Mouse (Mus musculus): ENCODE results near the gene Srrd. TPM values are rescaled to one million over a fixed set of nuclear protein-coding genes. Genes with fewer than 3 reads are reported as not detected.
"Not testable (repeated sequence)": the region's sequence is repeated elsewhere in the genome, so short reads cannot be mapped to it uniquely, and the experiment has no call there.

The Srrd gene
- polyA plus RNA-seq, 1 experiment from 2014 or later, result 51.5 TPM

DNA sequence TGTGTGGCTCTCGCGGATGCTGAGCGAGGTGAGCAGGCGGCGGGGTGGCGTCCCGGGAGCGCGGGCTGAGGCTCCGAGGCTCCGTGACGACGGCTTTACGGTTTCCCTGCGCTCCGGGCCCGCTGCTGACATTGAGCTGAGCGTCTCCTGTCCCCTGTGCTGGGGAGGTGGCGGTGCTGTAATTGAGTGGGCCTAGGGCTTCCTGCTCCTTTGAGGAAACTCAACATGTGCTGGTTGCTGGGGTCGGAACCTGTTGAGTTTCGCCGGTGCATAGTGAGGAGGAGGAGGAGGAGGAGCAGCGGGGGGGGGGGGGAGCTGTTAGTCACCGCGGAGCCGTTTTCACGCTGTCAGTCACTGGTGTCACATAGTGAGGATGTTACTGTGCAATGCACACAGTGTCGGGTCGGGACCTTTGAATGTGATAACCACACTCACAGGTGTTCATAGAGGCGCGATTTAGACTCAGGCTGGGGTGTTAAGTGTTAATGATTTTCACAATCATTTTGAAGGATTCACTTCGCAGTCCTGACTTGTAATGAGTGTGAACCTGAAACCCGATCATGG is 16.3 kb downstream of the Srrd start:
- Histone ChIP-seq H3K9me3 (no peaks in the 10 kb centered on the region), H3K4me1 (peaks cover 26% of the 10 kb centered on the region), H3K27ac (no peak overlapping the region), H3K36me3 (peaks cover 41% of the 10 kb centered on the region), H3K4me2 (replicated peaks) (peak overlapping the region; percentile 83), H3K27me3 (no peaks in the 10 kb centered on the region), H3K4me3 (peak overlapping the region; percentile 95), H3K9ac (peak overlapping the region; percentile 82)
- peak; percentile 51 for ATAC-seq (ENCODE audit: low FRiP score, low read depth)
- WGBS, result under 1% methylated on average over 32 of the region's 33 CpGs

DNA sequence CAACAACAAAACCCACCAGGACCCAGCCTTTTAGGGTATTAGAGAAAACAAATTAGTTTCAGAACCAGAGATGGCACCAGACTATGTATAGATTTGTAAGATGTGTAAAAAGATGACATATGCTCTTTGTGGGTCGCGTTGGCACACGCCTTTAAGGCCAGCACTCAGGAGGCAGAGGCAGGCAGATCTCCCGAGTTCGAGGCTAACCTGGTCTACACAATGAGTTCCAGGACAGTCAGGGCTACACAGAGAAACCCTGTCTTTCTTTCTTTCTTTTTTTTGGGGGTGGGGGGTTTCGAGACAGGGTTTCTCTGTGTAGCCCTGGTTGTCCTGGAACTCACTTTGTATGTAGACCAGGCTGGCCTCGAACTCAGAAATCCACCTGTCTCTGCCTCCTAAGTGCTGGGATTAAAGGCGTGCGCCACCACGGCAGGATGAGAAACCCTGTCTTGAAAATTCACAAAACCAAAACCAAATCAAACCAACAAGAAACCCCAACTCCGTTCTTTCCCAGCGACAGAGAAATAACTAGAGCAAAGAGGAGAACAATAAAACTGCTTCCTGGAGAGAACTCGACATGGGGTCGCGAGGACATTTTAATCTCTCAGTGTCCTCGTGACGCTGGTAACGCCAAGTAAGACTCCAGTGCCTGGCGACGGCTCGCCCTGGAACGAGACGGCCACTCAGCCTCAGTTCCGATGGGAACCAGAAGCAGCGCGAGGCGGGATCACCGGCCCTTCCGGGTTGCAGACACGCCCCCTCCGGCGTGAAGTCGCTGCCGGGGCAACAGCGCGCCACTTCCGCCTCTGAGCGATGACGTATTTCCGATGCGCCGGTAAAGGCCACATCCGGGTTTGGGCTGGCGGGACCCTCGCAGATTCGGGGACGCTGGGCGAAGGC is 17.0 kb downstream of the Srrd start, which contains the start of gene Tfip11:
Gene Tfip11, plus strand, starts transcription at position 813 of the 900 bp plus-strand sequence.
- peak within 1 kb of the TSS; percentile 39; the same call in 1 of the 2 replicates for H3K27ac ChIP-seq

DNA sequence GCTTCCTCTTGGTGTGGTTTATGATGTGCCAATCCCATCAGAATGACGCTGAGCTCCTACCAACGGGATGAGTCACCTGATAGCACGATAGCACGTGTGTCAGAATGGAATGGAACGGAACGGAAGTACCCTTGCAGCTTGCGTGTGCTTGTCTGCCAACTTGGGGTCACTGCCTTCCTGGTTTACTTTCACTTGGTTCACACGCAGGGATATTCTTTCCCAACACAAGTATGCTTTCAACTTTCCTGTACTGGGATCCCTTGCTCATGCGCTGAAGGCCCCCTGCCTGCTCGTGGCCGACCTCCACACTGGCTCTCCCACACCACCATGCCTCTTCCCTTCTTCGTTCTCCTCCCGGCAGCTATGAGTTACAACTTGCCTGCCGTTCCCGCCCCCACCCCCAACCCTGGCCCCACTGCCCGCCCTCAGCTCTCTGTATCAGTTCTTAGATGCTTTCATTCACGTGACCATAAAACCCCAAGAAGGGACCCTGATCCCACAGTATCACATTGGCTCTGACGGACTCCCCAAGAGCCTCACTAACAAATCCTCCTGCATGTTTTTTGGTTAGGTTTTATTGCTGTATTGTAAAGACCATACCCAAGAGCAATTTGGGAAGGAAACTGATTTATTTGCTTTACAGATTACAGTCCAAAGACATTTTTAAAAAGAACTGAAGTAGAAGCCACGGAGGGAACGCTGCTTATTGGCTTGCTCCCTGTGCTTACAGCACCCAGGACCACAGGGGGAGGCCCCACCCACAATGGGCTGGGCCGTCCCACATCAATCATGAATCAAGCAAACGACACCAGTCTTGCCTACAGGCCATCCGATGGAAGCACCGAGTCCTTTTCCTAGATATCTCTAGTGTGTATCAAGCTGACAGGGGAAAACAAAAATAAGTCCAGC is 17.9 kb downstream of the Srrd start:
- Histone ChIP-seq H3K4me1 (peaks cover 26% of the 10 kb centered on the region), H3K27me3 (no peaks in the 10 kb centered on the region), H3K4me2 (replicated peaks) (peak overlapping the region; percentile 83), H3K36me3 (peaks cover 25% of the 10 kb centered on the region), H3K9ac (no peak overlapping the region), H3K4me3 (peak overlapping the region; percentile 95), H3K9me3 (no peaks in the 10 kb centered on the region), H3K27ac (no peak overlapping the region; the same call in 1 of the 2 replicates)
- peak; percentile 48; the same call in 1 of the 2 replicates for ATAC-seq (ENCODE audit: low FRiP score, low read depth)
- whole genome bisulfite sequencing, result 23% methylated on average over 24 of the region's 24 CpGs

More for the DNA sequence above, 17.0 kb downstream of the Srrd start, which contains the start of gene Tfip11:
- WGBS, result 8% methylated on average over 48 of the region's 48 CpGs
- Histone ChIP-seq H3K4me3 (peak within 1 kb of the TSS; percentile 95), H3K27me3 (no peaks in the 10 kb centered on the region), H3K4me2 (replicated peaks) (peak within 1 kb of the TSS; percentile 83), H3K4me1 (peaks cover 26% of the 10 kb centered on the region), H3K9ac (peak within 1 kb of the TSS; percentile 82), H3K9me3 (no peaks in the 10 kb centered on the region), H3K36me3 (peaks cover 34% of the 10 kb centered on the region)
- peak; percentile 90 for ATAC-seq (ENCODE audit: low FRiP score, low read depth)

DNA sequence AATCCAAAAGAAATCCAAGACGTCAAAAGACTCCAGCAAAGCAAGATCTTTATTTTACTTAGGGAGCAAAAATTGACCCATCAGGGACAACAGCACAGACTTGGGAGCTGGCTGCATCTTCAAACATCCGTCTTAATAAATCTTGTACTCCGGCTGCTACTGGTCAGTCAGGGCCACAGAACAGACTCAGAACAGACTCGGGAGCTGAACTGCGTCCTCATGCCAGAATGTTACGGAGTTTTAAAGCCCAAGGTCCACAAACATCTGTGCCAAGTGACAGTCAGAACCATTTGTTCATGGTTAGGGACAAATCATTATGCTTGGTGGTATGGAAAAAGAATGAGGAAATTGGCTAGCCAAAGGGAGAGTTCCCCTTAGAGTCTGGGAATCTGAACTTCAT is 19.6 kb downstream of the Srrd start:
- H3K4me3 ChIP-seq, result no peak overlapping the region
- H3K4me2 ChIP-seq (replicated peaks), result no peak overlapping the region
- ATAC-seq (ENCODE audit: low FRiP score, low read depth), result no peak
- WGBS, result 86% methylated on average over 6 of the region's 6 CpGs
- no peak overlapping the region for H3K9ac ChIP-seq
- H3K27me3 ChIP-seq, result no peaks in the 10 kb centered on the region
- peaks cover 26% of the 10 kb centered on the region for H3K4me1 ChIP-seq
- no peak overlapping the region for H3K27ac ChIP-seq
- H3K36me3 ChIP-seq, result peaks cover 9% of the 10 kb centered on the region
- H3K9me3 ChIP-seq, result no peaks in the 10 kb centered on the region

DNA sequence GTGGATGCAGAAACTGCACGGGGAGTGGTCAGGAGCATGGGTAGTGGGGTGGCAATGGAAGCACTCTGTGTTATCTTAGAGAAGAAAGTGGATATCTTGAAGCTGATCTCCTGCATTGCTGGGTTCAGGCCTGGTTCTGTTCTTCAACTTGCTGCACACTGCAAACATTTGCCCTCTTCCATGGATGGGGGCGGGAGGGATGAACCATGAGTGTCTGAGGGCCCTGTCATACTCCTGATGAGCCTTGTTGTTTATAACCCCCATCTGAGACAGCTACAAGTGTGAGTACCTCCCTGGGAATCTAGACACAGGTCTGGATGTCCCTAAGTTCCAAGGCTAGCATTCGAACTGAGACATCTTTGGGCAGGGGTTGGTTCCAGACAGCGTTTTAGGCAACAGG is 21.5 kb downstream of the Srrd start:
- peaks cover 14% of the 10 kb centered on the region for H3K4me1 ChIP-seq
- no peaks in the 10 kb centered on the region for H3K27me3 ChIP-seq
- H3K4me2 ChIP-seq (replicated peaks), result no peak overlapping the region
- 0 out of 2 replicates have a peak, but pooled peaks cover under 1% of the 10 kb centered on the region for H3K36me3 ChIP-seq
- no peak overlapping the region for H3K4me3 ChIP-seq
- no peak overlapping the region for H3K27ac ChIP-seq
- H3K9me3 ChIP-seq, result no peaks in the 10 kb centered on the region
- no peak for ATAC-seq (ENCODE audit: low FRiP score, low read depth)
- WGBS, result 76% methylated on average over 4 of the region's 4 CpGs
- H3K9ac ChIP-seq, result no peak overlapping the region

DNA sequence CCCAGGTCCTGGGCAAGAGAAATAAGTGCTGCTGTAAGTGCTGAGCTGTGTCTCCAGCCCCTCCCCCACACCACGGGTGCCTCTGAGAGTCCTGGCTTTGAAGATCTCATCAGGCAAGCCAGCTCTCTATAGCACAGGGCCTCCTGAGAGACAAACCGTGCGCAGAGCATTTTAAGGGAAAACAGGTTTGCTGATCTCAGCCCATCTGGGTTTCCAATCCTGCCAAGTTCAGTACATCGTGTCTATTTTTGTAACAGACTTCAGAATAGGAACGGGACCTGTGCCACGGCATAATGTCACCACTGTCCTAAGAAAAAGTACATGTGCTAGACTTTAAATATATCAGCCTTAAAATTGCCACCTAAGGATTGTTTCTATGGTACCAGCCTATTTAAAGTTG is 21.9 kb downstream of the Srrd start:
- Histone ChIP-seq H3K36me3 (0 out of 2 replicates have a peak, but pooled peaks cover 4% of the 10 kb centered on the region), H3K4me1 (peaks cover 14% of the 10 kb centered on the region), H3K9ac (no peak overlapping the region), H3K27ac (no peak overlapping the region), H3K27me3 (no peaks in the 10 kb centered on the region), H3K9me3 (no peaks in the 10 kb centered on the region), H3K4me3 (no peak overlapping the region), H3K4me2 (replicated peaks) (no peak overlapping the region)
- 67% methylated on average over 6 of the region's 6 CpGs for WGBS
- no peak for ATAC-seq (ENCODE audit: low FRiP score, low read depth)

DNA sequence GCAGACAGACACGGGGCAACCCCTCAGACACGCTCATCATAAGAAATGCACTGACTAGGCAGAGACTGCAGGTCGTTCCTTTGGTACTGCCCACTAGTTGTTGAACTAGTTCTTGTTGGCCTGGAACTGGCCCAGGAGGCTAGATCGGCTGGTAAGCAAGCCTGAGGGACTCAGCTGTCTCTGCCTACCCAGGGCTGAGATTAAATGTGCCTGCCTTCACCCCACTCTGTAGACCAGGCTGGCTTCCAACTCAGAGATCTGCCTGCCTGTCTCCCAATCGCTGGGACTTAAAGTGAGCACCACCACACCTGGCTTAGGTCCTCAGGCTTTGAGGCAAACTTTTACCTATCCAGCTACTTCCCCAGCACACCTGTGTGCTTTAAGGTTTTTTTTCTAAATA is 22.5 kb downstream of the Srrd start:
- WGBS, result 77% methylated on average over 5 of the region's 5 CpGs
- H3K4me3 ChIP-seq, result no peak overlapping the region
- H3K9ac ChIP-seq, result no peak overlapping the region
- no peak for ATAC-seq (ENCODE audit: low FRiP score, low read depth)
- H3K27me3 ChIP-seq, result no peaks in the 10 kb centered on the region
- H3K4me1 ChIP-seq, result peaks cover 9% of the 10 kb centered on the region
- no peak overlapping the region for H3K27ac ChIP-seq
- H3K4me2 ChIP-seq (replicated peaks), result no peak overlapping the region
- H3K9me3 ChIP-seq, result no peaks in the 10 kb centered on the region
- H3K36me3 ChIP-seq, result peaks cover 9% of the 10 kb centered on the region

DNA sequence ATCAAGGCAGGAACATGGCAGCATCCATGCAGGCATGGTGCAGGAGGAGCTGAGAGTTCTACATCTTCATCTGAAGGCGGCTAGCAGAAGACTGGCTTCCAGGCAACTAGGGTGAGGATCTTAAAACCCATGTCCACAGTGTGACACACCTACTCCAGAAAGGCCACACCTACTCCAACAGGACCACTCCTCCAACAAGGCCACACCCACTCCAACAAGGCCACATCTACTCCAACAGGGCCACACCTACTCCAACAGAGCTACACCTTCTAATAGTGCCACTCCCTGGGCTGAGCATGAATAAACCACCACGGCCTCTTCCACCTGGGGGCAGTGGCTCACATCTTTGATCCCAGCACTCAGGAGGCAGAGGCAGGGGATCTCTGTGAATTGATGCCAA is 23.5 kb downstream of the Srrd start:
- not testable (repeated sequence) for H3K4me3 ChIP-seq; H3K27ac ChIP-seq; H3K9me3 ChIP-seq; H3K9ac ChIP-seq; ATAC-seq (ENCODE audit: low FRiP score, low read depth); H3K27me3 ChIP-seq; H3K4me1 ChIP-seq; H3K4me2 ChIP-seq (replicated peaks)
- WGBS, result 58% methylated on average over 2 of the region's 2 CpGs
- H3K36me3 ChIP-seq, result peaks cover 17% of the 10 kb centered on the region

DNA sequence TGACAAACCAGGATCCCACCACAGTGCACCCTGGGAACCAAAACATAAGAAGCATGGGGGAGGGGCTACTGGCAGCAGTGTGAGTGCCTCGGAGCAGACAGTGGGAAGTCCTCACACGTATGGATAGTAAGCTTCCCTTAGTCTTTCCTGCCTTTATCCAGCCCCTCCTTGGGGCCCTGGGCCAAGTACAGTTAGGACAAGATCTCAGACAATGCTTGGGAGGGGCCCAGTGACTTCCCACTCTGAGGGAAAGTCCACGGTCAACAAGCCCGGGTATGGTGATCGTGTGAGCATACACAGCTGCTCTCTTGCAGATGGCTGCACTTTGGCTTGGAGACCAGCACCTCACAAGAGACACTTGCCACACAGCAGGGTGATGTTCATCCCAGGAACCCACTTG is 25.5 kb downstream of the Srrd start:
- no peaks in the 10 kb centered on the region for H3K9me3 ChIP-seq
- ATAC-seq (ENCODE audit: low FRiP score, low read depth), result no peak

DNA sequence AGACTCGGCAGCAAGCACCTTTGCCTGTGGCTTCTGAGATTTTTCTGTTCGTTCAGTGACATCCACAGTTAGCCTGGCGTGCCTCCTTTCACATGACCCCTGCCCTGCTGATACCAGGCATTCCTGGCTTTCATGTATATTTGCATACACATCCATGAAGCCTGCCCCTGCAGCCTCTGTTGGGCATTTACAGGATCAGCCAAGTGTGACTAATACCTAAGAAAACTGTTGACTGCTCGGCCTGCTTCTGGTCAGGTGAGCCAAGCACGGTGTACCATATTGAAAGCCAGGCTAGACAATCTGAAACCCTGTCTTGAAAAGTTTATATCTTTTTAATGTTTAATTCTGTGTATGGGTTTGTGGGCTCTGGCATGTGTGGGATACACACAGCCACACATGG is 26.4 kb downstream of the Srrd start:
- no peaks in the 10 kb centered on the region for H3K9me3 ChIP-seq
- 85% methylated on average over 5 of the region's 5 CpGs for WGBS

More for the DNA sequence above, 25.5 kb downstream of the Srrd start:
- H3K27ac ChIP-seq, result no peak overlapping the region
- no peak overlapping the region for H3K4me2 ChIP-seq (replicated peaks)
- no peak overlapping the region for H3K4me3 ChIP-seq
- H3K9ac ChIP-seq, result no peak overlapping the region; the same call in 1 of the 2 replicates
- no peaks in the 10 kb centered on the region for H3K4me1 ChIP-seq
- 62% methylated on average over 5 of the region's 5 CpGs for WGBS
- H3K36me3 ChIP-seq, result peaks cover 37% of the 10 kb centered on the region
- H3K27me3 ChIP-seq, result no peaks in the 10 kb centered on the region

DNA sequence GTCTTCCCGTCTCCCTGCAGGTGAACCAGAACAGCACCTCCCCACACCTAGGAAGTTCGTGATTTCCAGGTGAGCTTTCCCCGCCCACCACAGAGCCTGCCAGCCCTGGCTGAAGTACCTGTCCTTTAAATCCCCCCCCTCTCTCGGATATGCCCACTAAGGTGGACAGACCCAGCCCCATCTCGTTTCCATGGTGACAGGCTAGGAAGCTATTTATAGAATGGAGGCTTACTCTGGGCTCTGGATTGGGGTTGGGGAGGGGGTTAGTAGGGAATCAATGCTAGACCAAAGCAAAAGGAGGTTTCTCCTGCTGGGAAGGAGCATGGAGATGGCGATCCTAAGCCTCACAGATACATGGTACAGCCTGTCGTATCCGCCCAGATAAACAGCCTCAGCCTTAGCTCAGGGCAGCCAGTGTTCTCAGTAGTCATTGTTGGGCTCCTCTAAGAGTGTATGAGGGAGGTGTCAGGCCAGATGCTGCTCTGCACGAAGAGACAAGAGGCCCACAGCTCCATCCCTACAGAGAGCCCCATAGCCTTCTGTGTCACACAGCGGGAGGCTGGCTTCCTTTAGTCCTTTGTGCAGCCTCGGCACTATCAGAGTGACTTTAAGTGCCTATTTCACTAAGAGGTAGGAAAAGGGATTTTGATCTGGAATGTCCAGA is 29.5 kb downstream of the Srrd start:
- no peak overlapping the region for H3K9ac ChIP-seq
- 86% methylated on average over 11 of the region's 11 CpGs for WGBS
- no peaks in the 10 kb centered on the region for H3K9me3 ChIP-seq
- no peaks in the 10 kb centered on the region for H3K4me1 ChIP-seq
- no peak overlapping the region for H3K4me3 ChIP-seq
- no peak overlapping the region for H3K4me2 ChIP-seq (replicated peaks)
- peaks cover 73% of the 10 kb centered on the region for H3K36me3 ChIP-seq
- no peak for ATAC-seq (ENCODE audit: low FRiP score, low read depth)
- H3K27ac ChIP-seq, result no peak overlapping the region
- no peaks in the 10 kb centered on the region for H3K27me3 ChIP-seq

More for the DNA sequence above, 26.4 kb downstream of the Srrd start:
- no peak for ATAC-seq (ENCODE audit: low FRiP score, low read depth)
- H3K4me1 ChIP-seq, result no peaks in the 10 kb centered on the region
- no peak overlapping the region for H3K4me2 ChIP-seq (replicated peaks)
- H3K4me3 ChIP-seq, result no peak overlapping the region
- no peaks in the 10 kb centered on the region for H3K27me3 ChIP-seq
- H3K9ac ChIP-seq, result no peak overlapping the region
- peaks cover 43% of the 10 kb centered on the region for H3K36me3 ChIP-seq
- H3K27ac ChIP-seq, result no peak overlapping the region

All from limb, embryonic 13.5 days (tissue).